Mouse (Mus musculus) liver, postnatal 0 days (tissue): Measurements from ENCODE around the gene Anln. TPM values are rescaled to one million over a fixed set of nuclear protein-coding genes. Genes with fewer than 3 reads are reported as not detected.

Experiments
- ATAC-seq: fragments of 200-750 bp; cut with Nextera tagmentation; 2 replicates; pipeline ENCODE4 v1.8.0; 2017; ENCODE audit warnings: mild to moderate bottlenecking, moderate library complexity
- DNase-seq: peaks from one replicate; pipeline ENCODE4 v3.0.0-alpha.2; 2016
- H3K27ac ChIP-seq: fragments of 300-500 bp; sonication (generic); 2 replicates; pipeline ENCODE4 v1.5.1; 2014; ENCODE audit warnings: antibody characterized with exemption, moderate library complexity, mild to moderate bottlenecking, low read depth
- H3K27me3 ChIP-seq: fragments of 300-500 bp; sonication (generic); 2 replicates; pipeline ENCODE4 v1.6.1; 2014; ENCODE audit warnings: low read length, control low read depth, mixed read lengths; ENCODE audit not compliant: insufficient read depth
- H3K36me3 ChIP-seq: fragments of 300-500 bp; sonication (generic); replicated peaks from 2 replicates; pipeline ENCODE4 v1.6.1; 2014; ENCODE audit warnings: mild to moderate bottlenecking, control low read depth, low read length, moderate library complexity, mixed read lengths; ENCODE audit not compliant: insufficient read depth
- H3K4me1 ChIP-seq: fragments of 300-500 bp; sonication (generic); 2 replicates; pipeline ENCODE4 v1.6.1; 2014; ENCODE audit warnings: antibody characterized with exemption, mild to moderate bottlenecking, control low read depth; ENCODE audit not compliant: insufficient read depth
- H3K4me2 ChIP-seq: fragments of 300-500 bp; sonication (generic); 2 replicates; pipeline ENCODE4 v1.6.1; 2014; ENCODE audit warnings: low read depth, mild to moderate bottlenecking, low read length, moderate library complexity, mixed read lengths
- H3K4me3 ChIP-seq: fragments of 300-500 bp; sonication (generic); 2 replicates; pipeline ENCODE4 v1.5.1; 2014; ENCODE audit warnings: low read depth, low read length
- H3K9ac ChIP-seq: fragments of 300-500 bp; sonication (generic); replicated peaks from 2 replicates; pipeline ENCODE4 v1.6.1; 2014; ENCODE audit warnings: mild to moderate bottlenecking, moderate library complexity
- H3K9me3 ChIP-seq: fragments of 300-500 bp; sonication (generic); 2 replicates; pipeline ENCODE4 v1.6.1; 2016; ENCODE audit warnings: mild to moderate bottlenecking, control low read depth, low read length, mixed read lengths
- CTCF ChIP-seq: sonication (generic); IDR thresholded peaks from 2 replicates; pipeline ENCODE4 v1.5.1; 2016; ENCODE audit warnings: antibody characterized with exemption, low read depth
- EP300 ChIP-seq: IDR thresholded peaks from 2 replicates; pipeline ENCODE4 v1.6.1; 2016; ENCODE audit warnings: antibody characterized with exemption, low read depth, mild to moderate bottlenecking
- WGBS: fragments of 180-500 bp; shearing (Covaris S2); extraction: QIAGEN DNeasy Blood & Tissue Kit; methylation state at CpG from one replicate; pipeline ENCODE4 v1.1.7; 2014; ENCODE audit not compliant: insufficient replicate concordance; 5-methylcytosine and 5-hydroxymethylcytosine counted together
- polyA plus RNA-seq: library from polyadenylated mRNA; unstranded; fragments of >200 nt; fragmentation: Nextera tagmentation; extraction: Ambion mirVana; gene quantifications from 2 replicates; pipeline ENCODE4 v1.2.1, GENCODE M21; 2015

The Anln gene
- polyA plus RNA-seq, 1 experiment from 2014 or later: 7.2 TPM

DNA sequence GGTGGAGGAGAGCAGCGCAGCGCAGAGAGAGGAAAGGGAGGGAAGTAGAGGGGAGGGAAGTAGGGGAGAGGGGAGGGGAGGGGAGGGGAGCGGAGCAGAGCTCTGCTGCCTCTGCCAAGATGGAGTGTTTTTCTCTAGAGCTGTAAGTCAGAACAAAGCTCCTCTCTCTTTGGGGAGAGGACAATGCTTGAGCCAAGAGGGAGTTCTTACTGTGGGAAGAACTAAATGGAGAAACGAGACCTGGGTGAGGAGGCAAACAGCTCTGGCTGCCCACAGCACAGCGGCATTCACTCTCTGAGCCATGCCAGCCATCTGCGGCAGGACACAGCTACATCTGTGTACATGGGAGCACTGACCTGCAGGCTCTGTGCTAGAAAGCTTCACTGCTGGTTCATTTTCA is 21.0 kb downstream of the Anln start:
- Histone ChIP-seq H3K27ac (peak overlapping the region; percentile 60; the same call in 1 of the 2 replicates), H3K27me3 (no peaks in the 10 kb centered on the region), H3K4me3 (no peak overlapping the region), H3K4me2 (0 out of 2 replicates have a peak overlapping the region, but pooled peaks have one; percentile 29), H3K9me3 (no peaks in the 10 kb centered on the region), H3K4me1 (no peaks in the 10 kb centered on the region), H3K9ac (no peak overlapping the region), H3K36me3 (peaks cover 79% of the 10 kb centered on the region)
- ATAC-seq (no peak), DNase-seq (no peak)
- TF ChIP-seq EP300 (no peak), CTCF (no peak)
- 69% methylated on average over 6 of the region's 6 CpGs for WGBS

DNA sequence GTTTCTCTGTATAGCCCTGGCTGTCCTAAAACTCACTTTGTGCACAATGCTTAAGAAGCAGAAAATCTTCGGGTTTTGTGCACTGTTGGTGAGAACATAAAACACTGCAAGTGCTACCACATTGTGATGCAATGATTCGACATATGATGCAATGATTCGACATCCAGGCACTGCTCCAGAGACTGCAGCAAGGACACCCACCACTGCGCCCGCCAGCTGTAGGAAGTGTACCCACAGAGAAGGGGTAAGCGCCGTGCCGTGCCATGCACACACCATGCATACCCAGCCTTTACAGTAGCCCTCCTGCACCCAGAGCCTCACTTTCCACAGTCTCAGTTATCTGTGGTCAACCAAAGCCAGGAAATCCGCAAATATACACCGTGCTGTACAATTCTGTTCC is 22.4 kb downstream of the Anln start:
- peak; percentile 29 for DNase-seq
- H3K36me3 ChIP-seq: peaks cover 80% of the 10 kb centered on the region

DNA sequence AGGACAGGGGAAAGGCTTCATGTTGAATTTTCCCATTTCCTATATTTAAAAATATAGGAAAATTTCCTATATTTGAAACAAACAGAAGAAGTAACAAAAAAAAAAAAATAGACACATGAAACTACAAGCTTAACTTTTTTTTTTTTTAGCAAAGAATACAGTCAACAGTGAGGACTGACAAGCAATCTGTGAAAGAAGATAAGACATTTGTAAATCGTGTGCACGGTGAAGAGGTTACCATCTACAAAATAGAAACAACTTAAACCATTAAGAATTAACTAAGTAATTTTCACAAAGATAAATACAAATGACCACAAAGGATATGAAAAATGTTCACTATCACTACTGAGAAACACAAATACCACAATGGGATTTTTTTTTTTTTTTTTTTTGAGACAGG is 22.8 kb downstream of the Anln start:
- Histone ChIP-seq H3K36me3 (peaks cover 80% of the 10 kb centered on the region), H3K4me1 (no peaks in the 10 kb centered on the region), H3K9me3 (no peaks in the 10 kb centered on the region), H3K27ac (no peak overlapping the region), H3K9ac (no peak overlapping the region), H3K27me3 (no peaks in the 10 kb centered on the region), H3K4me3 (no peak overlapping the region), H3K4me2 (no peak overlapping the region)
- TF ChIP-seq EP300 (no peak), CTCF (no peak)
- no peak for DNase-seq
- no peak for ATAC-seq
- 64% methylated on average over 2 of the region's 2 CpGs for WGBS

More for the DNA sequence above, 22.4 kb downstream of the Anln start:
- Histone ChIP-seq H3K4me3 (no peak overlapping the region), H3K9ac (no peak overlapping the region), H3K4me1 (no peaks in the 10 kb centered on the region), H3K27me3 (no peaks in the 10 kb centered on the region), H3K9me3 (no peaks in the 10 kb centered on the region), H3K27ac (peak overlapping the region; percentile 31; the same call in 1 of the 2 replicates), H3K4me2 (no peak overlapping the region)
- ATAC-seq: no peak
- TF ChIP-seq CTCF (no peak), EP300 (no peak)
- WGBS: 75% methylated on average over 10 of the region's 10 CpGs

DNA sequence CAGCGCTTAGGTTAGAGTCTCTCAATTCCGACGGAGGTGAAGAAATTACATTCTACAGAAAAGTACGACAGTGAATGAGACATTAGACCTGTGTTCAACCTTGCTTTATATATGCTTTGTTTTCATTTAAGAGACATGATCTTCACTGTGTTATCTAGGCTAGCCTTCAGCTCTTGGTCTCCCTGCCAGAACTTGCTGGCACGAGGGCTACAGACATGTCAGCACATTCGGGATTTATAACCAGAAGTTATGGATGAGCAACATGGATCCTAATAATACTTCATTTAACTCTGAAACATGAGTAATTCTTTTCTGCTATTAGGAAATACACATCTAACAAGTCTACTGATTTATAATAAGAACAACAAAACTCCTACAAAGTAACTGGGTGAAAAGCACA is 28.1 kb downstream of the Anln start:
- no peaks in the 10 kb centered on the region for H3K4me1 ChIP-seq
- ATAC-seq (no peak), DNase-seq (no peak)
- H3K4me3 ChIP-seq: no peak overlapping the region
- H3K4me2 ChIP-seq: no peak overlapping the region
- H3K9ac ChIP-seq: no peak overlapping the region
- peaks cover 82% of the 10 kb centered on the region for H3K36me3 ChIP-seq
- no peak overlapping the region for H3K27ac ChIP-seq
- TF ChIP-seq EP300: no peak
- no peak for TF ChIP-seq CTCF
- WGBS: 93% methylated on average over 6 of the region's 6 CpGs
- no peaks in the 10 kb centered on the region for H3K27me3 ChIP-seq
- H3K9me3 ChIP-seq: no peaks in the 10 kb centered on the region

DNA sequence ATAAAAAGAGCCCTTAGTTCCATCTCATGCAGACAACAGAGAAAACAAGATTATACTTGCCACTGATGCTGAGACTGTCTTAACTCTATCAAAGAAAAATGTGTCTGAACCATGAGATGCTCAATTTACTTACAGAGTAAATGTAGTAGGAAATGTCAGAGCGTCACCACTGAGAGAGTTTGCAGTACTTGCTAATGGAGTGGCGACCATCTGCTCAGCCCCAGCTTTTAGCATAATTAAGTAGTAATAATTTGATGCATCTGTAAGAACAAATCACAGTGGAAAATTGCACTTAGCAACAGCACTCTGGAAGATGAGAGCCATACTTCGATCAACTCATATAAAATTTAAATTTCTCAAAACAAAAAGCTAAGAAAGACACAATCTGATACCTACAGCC is 33.1 kb downstream of the Anln start:
- Histone ChIP-seq H3K9me3 (no peaks in the 10 kb centered on the region), H3K36me3 (peaks cover 71% of the 10 kb centered on the region), H3K4me2 (no peak overlapping the region), H3K27ac (no peak overlapping the region), H3K4me3 (no peak overlapping the region), H3K4me1 (no peaks in the 10 kb centered on the region), H3K9ac (no peak overlapping the region), H3K27me3 (no peaks in the 10 kb centered on the region)
- no peak for TF ChIP-seq CTCF
- TF ChIP-seq EP300: no peak
- DNase-seq: no peak
- WGBS: 92% methylated on average over 3 of the region's 3 CpGs
- no peak for ATAC-seq

DNA sequence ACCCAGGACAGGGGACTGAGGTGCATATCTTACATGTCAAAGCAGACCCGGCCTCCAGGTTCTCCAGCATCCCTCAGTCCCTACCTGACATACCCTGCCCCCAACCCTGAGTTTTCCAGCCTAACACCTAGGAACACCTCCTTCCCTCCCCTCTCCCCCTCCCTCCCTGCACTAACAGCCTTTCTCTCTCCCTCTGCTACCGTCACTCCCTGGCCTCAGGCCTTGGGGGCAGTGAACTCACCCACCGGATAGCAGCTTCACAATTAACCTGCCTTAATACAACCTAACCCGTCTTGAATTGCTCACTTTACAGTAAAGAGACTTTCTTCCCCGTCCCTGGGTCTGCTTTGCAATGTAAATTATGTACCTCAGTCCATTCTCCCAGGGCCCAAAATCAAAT is 35.1 kb downstream of the Anln start:
- DNase-seq (no peak), ATAC-seq (no peak)
- H3K9ac ChIP-seq: no peak overlapping the region
- H3K4me1 ChIP-seq: no peaks in the 10 kb centered on the region
- H3K9me3 ChIP-seq: no peaks in the 10 kb centered on the region
- 94% methylated on average over 5 of the region's 5 CpGs for WGBS
- no peaks in the 10 kb centered on the region for H3K27me3 ChIP-seq
- TF ChIP-seq CTCF (no peak), EP300 (no peak)
- no peak overlapping the region for H3K4me3 ChIP-seq
- peaks cover 63% of the 10 kb centered on the region for H3K36me3 ChIP-seq
- no peak overlapping the region for H3K27ac ChIP-seq
- H3K4me2 ChIP-seq: no peak overlapping the region

DNA sequence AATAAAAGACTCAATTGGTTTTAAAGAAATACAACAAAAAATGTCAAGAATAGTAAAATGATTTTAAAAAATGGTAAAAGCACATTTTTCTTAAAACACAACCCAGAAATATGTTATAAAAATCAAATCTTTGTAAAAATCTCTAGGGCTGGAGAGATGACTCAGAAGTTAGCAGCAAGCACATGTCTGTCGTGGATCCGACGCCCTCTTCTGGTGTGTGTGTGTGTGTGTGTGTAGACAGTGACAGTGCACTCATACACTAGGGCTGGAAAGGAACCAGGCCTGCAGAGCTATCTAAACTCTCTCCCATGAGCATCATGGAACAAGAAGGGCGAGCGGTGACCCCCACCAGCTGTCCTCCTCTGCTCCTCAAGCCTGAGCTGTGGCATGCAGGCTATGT is 35.5 kb downstream of the Anln start:
- DNase-seq (no peak), ATAC-seq (no peak)
- no peak for TF ChIP-seq EP300
- no peak for TF ChIP-seq CTCF
- Histone ChIP-seq H3K4me1 (no peaks in the 10 kb centered on the region), H3K27me3 (no peaks in the 10 kb centered on the region), H3K36me3 (peaks cover 63% of the 10 kb centered on the region), H3K27ac (no peak overlapping the region), H3K4me3 (no peak overlapping the region), H3K4me2 (no peak overlapping the region), H3K9me3 (no peaks in the 10 kb centered on the region), H3K9ac (no peak overlapping the region)
- WGBS: 98% methylated on average over 5 of the region's 5 CpGs
